Mouse (Mus musculus) adrenal gland, postnatal 4 days (tissue): ENCODE measurements at regions not wholly inside any gene's neighbourhood (a gene's known extent, or its start where the extent isn't known, plus 50 kb on each side); places are given as distances from the start of the nearest gene placed in this dataset.
"Not testable (repeated sequence)": the region's sequence is repeated elsewhere in the genome, so short reads cannot be mapped to it uniquely, and the experiment has no call there.

Source experiments
- DNase-seq, 2 experiments: peaks; one replicate each; pipeline ENCODE4 v3.0.0; 2021 to 2022; ENCODE audit warnings: low spot score in 2 of 2, mixed read lengths in 2 of 2

GRCm38 (mm10) chr7:39596403-39596802 is 78.8 kb downstream of the Zfp619 start:
- DNase-seq = no peak

- no peak for DNase-seq
Observed at GRCm38 (mm10) chr7:39613767-39614166, 96.2 kb downstream of the Zfp619 start.

DNA sequence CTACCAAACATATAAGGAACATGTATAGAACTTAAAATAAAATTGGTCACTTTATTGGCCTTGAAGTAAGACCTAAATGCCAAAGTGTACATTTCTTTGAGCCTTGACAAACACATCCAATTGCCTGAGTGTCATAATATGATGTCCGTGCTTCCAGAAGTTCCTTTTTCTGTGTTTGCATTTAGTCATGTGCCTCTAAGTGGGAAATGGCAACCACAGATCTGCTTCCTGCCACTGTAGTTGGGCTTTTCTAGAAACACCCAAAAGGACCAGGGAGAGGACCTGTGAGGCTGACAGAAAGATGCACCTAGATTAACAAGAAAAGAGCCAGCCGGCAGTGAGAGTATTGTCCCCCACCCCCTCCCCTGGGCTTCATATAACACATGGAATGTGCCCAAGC is 97.5 kb downstream of the Zfp619 start:
- no peak for DNase-seq

DNA sequence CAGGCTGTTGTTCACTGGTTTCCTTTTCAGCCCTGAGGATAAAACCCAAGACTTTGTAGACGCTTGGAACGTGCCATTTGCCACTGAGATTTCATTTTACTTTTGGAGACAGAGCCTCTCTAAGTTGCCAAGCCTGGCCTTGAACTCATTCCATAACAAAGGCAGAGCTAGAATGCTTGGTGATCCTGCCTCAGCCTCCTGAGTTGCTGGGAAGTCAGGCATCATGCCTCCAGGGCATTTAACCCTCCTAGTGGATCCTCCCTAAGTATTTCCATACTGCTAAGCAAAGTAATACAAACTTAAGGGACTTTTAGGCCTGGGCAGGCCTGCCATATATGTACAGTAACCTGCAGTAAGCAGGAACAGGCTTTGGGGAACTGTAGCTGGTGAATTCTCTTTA is 104.2 kb downstream of the Zfp619 start:
- DNase-seq = no peak

- no peak for DNase-seq
Observed at GRCm38 (mm10) chr7:39632836-39633235, 115.3 kb downstream of the Zfp619 start.

GRCm38 (mm10) chr7:39642333-39642732 is 124.8 kb downstream of the Zfp619 start:
- DNase-seq = no peak

DNA sequence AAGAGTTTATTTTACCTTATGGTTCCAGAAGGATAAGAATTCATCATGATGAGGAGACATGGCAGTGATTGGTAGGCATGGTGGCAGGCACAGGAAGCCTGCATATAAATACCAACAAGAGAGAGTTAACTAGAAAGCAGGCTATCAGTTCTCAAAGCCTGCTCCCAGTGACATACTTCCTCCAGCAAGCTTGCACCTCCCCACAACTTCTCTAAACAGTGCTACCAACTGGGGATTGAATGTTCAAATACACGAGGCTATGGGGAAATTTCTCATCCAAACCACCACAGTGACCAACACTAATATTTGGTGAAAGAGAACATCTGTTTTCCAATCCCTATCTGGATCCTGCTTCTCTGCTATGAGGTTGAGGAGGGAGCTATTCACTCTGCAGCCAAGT is 125.8 kb downstream of the Zfp619 start:
- no peak for DNase-seq

DNA sequence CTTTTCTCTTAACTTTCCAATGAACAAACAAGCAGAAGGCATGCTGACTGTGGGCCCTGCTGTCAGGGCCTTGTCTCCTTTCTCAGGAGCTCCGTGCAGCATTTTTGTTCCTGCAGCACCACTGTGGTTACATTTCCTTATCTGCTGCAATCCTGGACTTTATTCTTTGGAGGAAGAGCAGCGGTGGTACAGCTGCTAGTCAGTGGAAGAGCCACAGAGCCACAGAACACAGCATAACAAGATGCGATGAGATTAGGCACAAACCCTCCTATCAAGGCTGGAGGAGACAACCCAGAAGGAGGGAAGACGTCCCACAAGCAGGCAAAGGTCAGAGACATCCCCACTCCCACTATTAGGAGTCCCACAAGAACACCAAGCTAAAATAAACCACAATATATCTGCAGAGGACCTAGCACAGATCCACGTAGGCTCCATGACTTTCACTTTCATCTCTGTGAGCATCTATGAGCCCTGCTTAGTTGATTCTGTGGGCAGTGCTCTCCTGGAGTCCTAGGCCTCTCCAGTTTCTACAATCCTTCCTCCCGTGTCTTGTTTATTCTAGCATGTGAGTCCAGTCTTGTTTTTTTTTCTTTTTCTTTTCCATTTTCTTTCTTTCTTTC is 133.0 kb downstream of the Zfp619 start:
- DNase-seq = no peak

GRCm38 (mm10) chr7:39654563-39655286 is 137.2 kb downstream of the Zfp619 start:
- DNase-seq = no peak

DNA sequence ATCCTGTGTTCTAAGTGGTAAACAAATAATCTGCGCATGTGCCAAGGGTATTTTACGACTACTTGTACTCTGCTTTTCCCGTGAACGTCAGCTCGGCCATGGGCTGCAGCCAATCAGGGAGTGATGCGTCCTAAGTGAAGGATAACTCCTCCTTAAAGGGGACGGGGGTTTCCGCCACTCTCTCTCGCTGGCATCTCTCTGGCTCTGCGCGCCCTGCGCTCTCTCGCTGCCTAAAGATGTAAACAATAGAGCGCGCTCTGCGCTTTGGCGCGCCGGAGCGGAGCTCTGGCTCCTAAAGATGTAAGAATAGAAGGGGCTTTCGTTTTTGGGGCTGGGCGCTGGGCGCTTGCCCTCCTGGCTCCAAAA is 137.7 kb downstream of the Zfp619 start:
- not testable (repeated sequence) for DNase-seq

DNA sequence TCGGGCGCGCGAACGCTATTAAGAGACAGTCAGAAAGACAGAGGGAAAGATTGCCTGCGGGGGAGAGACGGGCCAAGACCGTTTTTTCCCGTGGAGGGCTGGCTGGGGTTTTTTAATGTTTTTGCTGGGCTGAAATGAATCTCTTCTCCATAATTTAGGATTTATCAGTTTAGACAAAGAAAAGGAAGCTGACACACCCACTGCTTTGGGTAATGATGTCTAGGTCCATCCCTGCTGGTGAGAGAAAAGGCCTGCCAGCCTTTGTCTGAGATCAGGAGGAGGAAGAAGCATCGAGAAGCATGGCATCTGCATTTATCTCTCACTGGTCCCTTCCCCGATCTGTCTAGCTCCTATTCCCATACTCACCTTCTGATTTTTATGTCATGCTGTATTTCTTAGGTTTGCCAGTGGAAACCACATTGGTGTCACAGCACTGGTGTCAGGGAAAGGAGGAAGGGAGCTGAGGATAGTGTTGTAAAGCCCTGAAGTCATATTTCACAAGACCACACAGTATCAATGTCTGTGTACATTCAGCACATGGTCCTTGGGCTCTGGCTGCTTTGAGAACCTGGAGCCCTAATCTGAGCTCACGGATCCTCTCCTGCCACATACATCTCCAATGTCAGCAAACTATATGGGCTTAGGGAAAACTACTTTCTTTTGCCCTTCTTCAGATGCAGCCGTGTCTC is 138.3 kb downstream of the Zfp619 start:
- DNase-seq = no peak

DNA sequence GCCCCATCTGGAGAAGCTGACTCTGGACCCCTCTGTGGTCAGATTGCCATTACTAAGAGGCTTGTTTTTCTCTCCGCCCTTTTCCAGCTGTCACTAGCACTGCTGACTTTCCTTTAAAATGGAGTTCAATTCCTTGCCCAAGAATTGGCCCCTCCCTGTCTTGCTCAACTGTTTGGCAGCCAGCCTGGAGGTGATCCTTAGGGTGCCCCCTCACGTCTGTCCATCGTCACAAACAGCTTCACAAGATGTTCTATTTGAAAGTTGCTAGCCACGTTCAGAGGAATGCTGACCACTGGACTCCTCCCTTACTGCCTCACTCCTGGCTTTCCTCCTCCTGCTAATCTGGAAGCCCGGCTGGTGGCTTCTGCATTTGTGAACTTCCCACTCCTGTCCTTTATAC is 142.0 kb downstream of the Zfp619 start:
- no peak for DNase-seq

- no peak for DNase-seq
Observed at GRCm38 (mm10) chr7:39675124-39675846, 157.7 kb downstream of the Zfp619 start.

DNA sequence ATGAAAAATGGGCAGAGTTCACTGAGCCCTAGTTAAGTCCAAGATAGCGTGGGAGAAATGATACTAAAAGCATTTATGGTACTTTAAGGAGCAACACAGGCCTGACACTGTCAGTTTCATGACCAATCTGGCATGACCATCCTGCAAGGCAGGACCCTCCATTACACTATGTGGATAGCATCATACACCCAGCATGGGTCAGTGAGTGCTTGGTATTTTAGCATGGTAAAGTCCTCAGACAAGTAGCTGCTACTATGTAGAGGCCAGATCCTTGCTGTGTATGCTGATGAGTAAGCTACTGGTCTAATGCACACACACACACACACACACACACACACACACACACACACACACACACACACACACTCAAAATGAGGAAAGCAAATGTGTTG is 158.3 kb downstream of the Zfp619 start:
- DNase-seq = no peak

DNA sequence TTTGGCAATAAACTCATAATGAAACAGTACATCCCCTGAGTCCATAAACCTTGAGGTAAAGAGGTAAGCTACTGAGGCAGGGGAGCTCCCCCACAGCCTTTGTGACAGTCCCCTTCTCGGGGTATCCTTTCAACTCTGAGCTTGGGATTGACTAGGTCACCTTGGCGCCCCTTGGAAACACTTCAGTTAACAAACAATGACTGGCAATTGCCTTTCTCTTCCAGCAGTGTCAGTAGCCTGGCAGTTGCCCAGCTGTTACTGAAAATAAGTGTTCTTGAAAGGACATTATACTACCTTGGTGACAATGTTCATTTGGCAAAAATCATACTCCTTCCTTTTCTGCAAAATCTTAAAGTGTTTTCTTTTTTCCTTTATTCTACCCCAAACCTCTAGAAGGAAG is 162.8 kb downstream of the Zfp619 start:
- DNase-seq = no peak

GRCm38 (mm10) chr7:39696589-39696988 is 179.0 kb downstream of the Zfp619 start:
- no peak for DNase-seq

DNA sequence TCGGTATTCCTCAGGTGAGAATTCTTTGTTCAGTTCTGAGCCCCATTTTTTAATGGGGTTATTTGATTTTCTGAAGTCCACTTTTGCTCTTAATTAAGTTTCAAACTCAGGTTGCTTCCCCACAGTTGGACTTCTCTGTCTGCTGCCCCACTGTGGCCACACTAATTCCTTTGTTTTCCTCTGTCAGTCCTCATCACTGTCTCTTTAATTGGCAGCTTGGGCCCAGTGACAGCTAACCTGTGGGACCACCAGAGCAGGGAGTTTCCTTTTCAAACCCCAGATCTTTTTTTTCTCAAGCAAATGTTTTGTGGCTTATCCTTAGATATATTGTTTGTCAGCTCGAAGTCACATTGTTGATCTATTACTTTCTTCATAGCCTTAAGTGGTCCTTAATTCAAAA is 183.9 kb downstream of the Zfp619 start:
- no peak for DNase-seq

DNA sequence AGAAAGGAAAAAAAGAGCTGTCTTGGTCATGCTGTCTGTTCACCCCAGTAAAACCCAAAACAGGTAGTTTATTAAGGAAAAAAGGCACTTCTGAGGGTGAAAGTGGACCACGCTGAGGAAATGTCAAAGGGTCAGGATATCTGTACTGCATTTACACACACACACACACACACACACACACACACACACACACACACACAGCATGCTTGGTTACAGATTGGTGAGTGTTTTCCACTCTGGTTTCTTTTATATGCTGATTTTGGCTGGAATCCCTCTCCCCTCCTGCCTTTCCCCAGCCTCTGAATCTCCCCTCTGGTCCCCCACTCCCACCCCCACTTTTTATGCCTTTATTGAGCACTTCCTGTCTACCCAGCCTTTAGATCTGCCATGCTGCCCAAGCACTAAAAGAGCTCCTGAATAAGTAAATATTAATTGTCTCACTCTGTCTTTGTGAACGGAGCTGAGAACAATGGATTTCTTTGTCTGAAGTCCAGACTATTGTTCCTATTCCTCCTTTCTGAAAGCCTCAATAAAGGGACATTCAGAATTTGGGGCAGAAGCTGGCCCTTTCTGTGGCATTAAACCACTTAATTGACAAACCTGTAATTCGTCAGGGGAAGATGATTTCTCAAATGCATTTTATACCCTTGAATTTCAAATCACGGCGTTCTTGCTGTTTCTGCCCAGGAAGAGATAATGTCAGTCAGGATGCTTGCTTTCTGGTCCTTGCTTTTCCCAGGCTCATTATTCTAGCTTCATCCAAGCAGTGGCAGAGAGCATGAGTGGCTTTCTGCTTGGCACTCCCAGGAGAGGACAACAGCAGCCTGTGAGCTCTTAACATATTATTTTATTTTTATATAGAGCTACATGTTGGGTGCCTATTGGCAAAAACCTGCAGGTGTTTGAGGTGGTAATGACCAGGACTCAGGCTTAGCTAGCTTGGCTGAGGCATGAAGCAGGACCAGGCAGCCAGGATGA is 187.8 kb downstream of the Zfp619 start:
- DNase-seq = no peak

DNA sequence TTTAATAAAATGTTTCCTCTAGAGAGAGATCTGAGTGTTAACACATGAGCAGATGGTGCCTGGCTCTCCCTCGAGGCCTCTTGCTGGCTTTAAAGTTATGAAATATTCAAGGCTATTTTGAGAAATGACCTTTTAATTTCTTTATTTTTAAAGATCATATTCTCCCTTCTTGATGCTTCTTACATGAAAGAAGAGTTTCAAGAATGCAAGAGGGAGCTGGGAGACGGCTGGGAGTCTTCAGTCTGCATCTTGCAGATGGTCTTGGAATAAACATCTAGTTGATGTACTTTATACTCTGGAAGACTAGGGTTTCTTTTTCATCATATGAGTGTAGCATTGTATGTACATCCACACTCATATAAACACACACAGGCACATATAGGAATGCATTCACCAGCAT is 189.0 kb downstream of the Zfp619 start:
- DNase-seq = no peak

DNA sequence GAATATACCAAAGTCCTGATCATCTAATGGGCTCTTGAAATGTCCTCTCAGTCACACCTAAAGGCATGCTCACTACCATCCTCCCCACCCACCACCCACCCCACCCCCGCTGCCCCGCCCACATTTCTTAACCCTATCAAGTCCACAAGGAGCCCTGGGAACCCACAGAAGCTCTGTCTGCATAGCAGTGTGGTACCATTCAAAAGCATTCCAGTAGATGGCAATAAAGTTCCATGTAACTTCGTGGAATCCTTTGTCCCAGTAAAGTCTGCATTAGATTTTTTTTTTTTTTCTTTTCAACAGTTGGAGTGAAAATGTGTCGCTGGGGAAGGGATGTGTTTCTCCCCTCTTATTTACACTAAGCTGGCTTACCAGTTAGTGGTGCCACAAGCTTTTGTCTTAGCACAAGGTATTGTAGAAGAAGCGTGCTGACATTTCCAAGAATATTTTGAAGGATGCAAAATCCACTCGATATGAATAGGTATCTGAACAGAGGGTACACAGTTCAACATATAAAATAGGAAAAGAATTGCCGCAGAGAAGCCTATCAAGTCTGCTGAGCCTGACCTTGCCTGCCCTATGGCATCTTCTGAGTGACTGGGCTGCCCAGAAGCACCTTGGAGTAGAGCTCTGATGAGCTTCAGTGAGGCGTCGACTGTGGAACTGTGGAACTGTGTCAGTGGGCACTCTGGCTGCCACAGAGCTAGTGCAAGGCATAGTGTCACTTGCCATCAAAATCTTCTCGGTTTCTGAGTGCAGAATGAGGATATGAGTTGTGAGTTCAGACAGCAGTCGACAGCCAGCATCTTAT is 199.0 kb downstream of the Zfp619 start:
- DNase-seq = no peak
